Mouse (Mus musculus) limb, embryonic 14.5 days (tissue): ENCODE data around the gene Srsf2. TPM values are rescaled to one million over a fixed set of nuclear protein-coding genes. Genes with fewer than 3 reads are reported as not detected.
A peak's percentile ranks its signal among the peaks of the same experiment; 100 is the strongest.

Experiments
- ATAC-seq: fragments of 200-750 bp; cut with Nextera tagmentation; 2 replicates; pipeline ENCODE4 v1.8.0; 2017; ENCODE audit warnings: low read depth, moderate number of reproducible peaks, moderate TSS enrichment; ENCODE audit not compliant: low FRiP score
- DNase-seq: peaks from one replicate; pipeline ENCODE4 v3.0.0-alpha.2; 2015; ENCODE audit warnings: low spot score
- H3K27ac ChIP-seq: fragments of 300-500 bp; sonication (generic); replicated peaks from 2 replicates; pipeline ENCODE4 v1.5.1; 2014; ENCODE audit warnings: low read depth, mild to moderate bottlenecking, low read length, moderate library complexity, mixed read lengths
- H3K27me3 ChIP-seq: fragments of 300-500 bp; sonication (generic); 2 replicates; pipeline ENCODE4 v1.6.1; 2014; ENCODE audit warnings: low read length, mixed read lengths; ENCODE audit not compliant: control insufficient read depth, insufficient read depth
- H3K36me3 ChIP-seq: fragments of 300-500 bp; sonication (generic); 2 replicates; pipeline ENCODE4 v1.6.1; 2014; ENCODE audit warnings: mild to moderate bottlenecking, low read length, moderate library complexity, mixed read lengths; ENCODE audit not compliant: control insufficient read depth, insufficient read depth
- H3K4me1 ChIP-seq: fragments of 300-500 bp; sonication (generic); 2 replicates; pipeline ENCODE4 v1.6.1; 2014; ENCODE audit warnings: antibody characterized with exemption, low read length, mixed read lengths; ENCODE audit not compliant: control insufficient read depth, insufficient read depth
- H3K4me2 ChIP-seq: fragments of 300-500 bp; sonication (generic); replicated peaks from 2 replicates; pipeline ENCODE4 v1.6.1; 2014; ENCODE audit warnings: low read depth, mild to moderate bottlenecking, low read length, moderate library complexity; ENCODE audit not compliant: severe bottlenecking
- H3K4me3 ChIP-seq: fragments of 300-500 bp; sonication (generic); replicated peaks from 2 replicates; pipeline ENCODE4 v1.5.1; 2014; ENCODE audit warnings: low read length
- H3K9ac ChIP-seq: fragments of 300-500 bp; sonication (generic); 2 replicates; pipeline ENCODE4 v1.6.1; 2014; ENCODE audit warnings: mild to moderate bottlenecking, low read depth, low read length, moderate library complexity; ENCODE audit not compliant: severe bottlenecking
- H3K9me3 ChIP-seq: fragments of 300-500 bp; sonication (generic); 2 replicates; pipeline ENCODE4 v1.6.1; 2016; ENCODE audit warnings: low read length; ENCODE audit not compliant: control insufficient read depth
- POLR2A ChIP-seq: fragments of 200-500 bp; IDR thresholded peaks from 2 replicates; pipeline ENCODE4 v1.8.0; 2012; ENCODE audit warnings: inconsistent platforms, mild to moderate bottlenecking, moderate library complexity, borderline replicate concordance; ENCODE audit not compliant: insufficient read depth, insufficient read length; ENCODE audit errors: extremely low read depth
- WGBS: fragments of 180-500 bp; shearing (Covaris S2); extraction: QIAGEN DNeasy Blood & Tissue Kit; methylation state at CpG from one replicate; pipeline ENCODE4 v1.1.7; 2014; 5-methylcytosine and 5-hydroxymethylcytosine counted together
- polyA plus RNA-seq, 2 experiments: library from polyadenylated mRNA; depleted of rRNA in 1 of 2; stranded (reverse) in 1 of 2; unstranded in 1 of 2; fragments of >200 nt; fragmentation: Nextera tagmentation in 1 of 2; extraction: Ambion mirVana in 1 of 2; gene quantifications; 2 replicates each; pipeline versions ENCODE4 v1.2.1 to v1.2.3; 2012 to 2014

Gene Srsf2
- polyA plus RNA-seq, 2 experiments: 776 to 791 TPM

DNA sequence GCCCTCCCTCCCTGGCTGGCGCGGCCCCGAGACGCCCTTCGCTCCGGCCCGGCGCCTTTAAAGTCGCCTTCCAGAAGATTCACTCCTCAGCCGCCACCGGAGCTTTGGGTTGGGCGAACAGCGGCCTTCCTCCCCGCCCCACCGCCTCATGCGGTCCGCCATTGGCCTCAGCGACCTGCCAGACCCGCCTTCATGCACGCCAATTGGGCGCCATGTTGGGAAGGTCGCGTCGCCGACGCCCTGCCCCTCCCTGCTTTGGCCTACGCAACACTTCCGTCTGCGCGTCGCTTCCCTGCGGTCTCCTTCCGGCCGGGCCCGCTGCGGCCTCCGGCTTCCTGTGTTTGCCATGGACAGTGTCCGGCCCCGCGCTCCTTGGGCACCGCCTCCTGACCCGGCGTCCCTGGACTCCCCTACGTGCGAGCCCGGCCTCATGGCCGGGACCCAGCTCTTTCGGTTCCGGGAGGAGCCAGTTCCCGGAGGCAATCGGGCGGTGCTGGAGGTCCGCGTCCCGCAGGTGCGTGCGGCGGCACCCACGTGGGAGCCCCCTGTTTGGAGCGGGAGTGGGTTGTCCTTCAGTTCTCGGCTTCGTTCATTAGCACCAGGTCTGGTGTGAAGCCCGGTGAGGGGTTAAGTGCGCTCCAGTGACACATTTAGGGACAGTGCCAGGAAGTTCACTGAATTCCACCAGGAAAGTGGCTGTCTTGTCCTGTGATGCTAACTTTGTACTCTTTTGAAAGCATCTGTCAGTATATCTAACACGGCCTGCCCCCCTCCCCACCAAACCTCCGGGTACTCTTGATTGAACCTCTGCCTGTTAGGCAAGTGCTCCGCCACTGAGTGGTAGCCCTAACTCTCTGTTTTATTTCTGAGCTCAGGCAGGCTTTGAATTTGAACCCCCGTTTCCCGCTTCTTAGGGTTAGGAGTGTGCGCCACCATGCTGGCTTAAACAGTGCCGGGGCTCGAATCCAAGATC, 9.3 kb downstream of the Srsf2 start, which contains the start of the genes Mettl23 and Jmjd6:
TSS of gene Mettl23 (plus strand) at position 18 of the 973 bp plus-strand sequence.
TSS of gene Jmjd6 (minus strand) at position 189 of the 973 bp plus-strand sequence.
- Histone ChIP-seq H3K4me2 (peak within 1 kb of the TSS; percentile 93), H3K9ac (peak within 1 kb of the TSS; percentile 85), H3K4me3 (peak within 1 kb of the TSS; percentile 86), H3K27ac (peak within 1 kb of the TSS; percentile 97), H3K9me3 (no peaks in the 10 kb centered on the region), H3K4me1 (peaks cover 29% of the 10 kb centered on the region), H3K27me3 (no peaks in the 10 kb centered on the region), H3K36me3 (peaks cover 50% of the 10 kb centered on the region)
- WGBS: 2% methylated on average over 53 of the region's 72 CpGs
- ATAC-seq (peak; percentile 94), DNase-seq (peak; percentile 96)
- peak; percentile 36; the same call in 1 of the 2 replicates for TF ChIP-seq POLR2A

DNA sequence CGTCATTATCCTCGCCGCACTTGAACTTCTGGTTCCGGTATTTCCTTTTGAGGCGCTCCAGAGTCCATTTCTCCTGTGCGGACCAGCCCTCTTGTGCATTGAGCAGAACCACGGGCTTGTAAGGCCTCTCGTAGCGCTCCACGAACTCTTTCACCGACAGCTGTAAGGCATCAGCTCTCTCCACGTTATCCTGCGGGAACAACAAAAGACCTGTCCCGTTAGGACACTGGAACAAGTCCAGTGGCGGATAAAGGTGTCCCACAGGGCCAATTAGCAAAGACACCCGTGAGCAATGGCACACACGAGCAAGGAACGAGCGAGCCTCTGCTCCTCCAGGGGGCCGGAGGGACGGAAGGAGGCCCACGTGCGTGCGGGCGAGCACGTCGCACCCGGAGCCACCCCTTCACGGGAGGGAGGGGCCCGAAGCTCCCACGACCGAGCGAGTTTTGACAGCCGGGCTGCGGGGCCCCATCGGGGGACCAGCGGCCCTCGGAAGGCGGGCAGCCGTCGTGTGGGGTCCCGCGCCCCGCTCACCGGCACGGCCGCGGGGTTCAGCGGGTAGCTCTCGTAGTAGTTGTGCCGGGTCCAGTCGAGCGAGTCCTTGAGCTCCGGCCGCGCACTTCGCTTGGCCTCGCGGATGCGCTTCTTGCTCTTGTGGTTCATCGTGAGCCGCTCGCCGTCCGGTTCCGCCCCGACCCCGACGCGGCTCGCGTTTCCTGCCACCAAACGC, 10.2 kb downstream of the Srsf2 start:
- peak; percentile 73 for DNase-seq
- H3K27ac ChIP-seq: peak overlapping the region; percentile 97

DNA sequence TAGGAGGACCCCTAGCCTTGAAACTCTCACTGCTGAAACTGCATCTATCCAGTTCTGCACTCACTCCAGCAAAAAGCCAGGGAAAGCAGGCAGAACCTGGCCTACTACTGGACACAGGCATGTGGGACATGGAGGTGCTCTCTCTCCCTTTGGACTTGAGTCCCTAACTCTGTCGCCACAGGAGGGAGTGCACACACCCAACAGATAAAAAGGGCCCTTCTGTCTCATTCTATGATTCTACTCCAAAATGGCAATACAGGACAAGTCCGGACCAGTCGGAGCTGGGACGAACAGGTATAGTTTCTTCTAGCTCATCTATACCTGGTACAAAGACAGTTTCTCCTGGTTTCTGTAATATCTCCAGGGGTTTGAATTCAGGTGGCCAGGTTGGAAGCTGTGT, 12.1 kb downstream of the Srsf2 start:
- Histone ChIP-seq H3K36me3 (peaks cover 59% of the 10 kb centered on the region), H3K4me1 (peaks cover 29% of the 10 kb centered on the region), H3K4me3 (peak overlapping the region; percentile 86), H3K9ac (peak overlapping the region; percentile 25; the same call in 1 of the 2 replicates), H3K9me3 (no peaks in the 10 kb centered on the region), H3K27me3 (no peaks in the 10 kb centered on the region), H3K4me2 (peak overlapping the region; percentile 93), H3K27ac (no peak overlapping the region)
- no peak for TF ChIP-seq POLR2A
- ATAC-seq: no peak
- no peak for DNase-seq
- WGBS: 86% methylated on average over 4 of the region's 4 CpGs

More for the DNA sequence above, 10.2 kb downstream of the Srsf2 start:
- Histone ChIP-seq H3K9me3 (no peaks in the 10 kb centered on the region), H3K4me3 (peak overlapping the region; percentile 86), H3K36me3 (peaks cover 50% of the 10 kb centered on the region), H3K27me3 (no peaks in the 10 kb centered on the region), H3K4me1 (peaks cover 29% of the 10 kb centered on the region), H3K9ac (peak overlapping the region; percentile 85), H3K4me2 (peak overlapping the region; percentile 93)
- peak; percentile 61 for ATAC-seq
- WGBS: under 1% methylated on average over 42 of the region's 73 CpGs
- TF ChIP-seq POLR2A: no peak

DNA sequence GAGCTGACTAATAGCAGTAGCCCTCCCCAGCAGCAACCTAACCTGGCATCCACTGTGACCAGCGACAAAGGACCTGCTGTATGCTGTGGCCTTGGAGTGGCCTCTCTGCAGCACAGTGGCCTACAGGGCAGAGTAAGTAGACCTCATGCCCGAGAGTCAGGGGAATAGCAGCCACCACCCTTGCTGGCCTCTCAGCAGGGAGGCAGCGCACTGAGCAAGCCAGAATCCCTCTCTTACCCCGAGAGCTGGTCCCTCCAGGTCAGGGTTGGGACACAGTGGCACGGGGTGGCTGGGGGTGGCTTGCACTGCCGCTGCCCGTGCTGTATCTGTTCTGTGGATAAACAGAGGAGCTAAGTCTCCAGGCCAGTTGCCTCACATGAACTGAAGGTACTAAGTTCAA, 13.3 kb downstream of the Srsf2 start:
- Histone ChIP-seq H3K4me3 (no peak overlapping the region), H3K36me3 (peaks cover 66% of the 10 kb centered on the region), H3K27me3 (no peaks in the 10 kb centered on the region), H3K9me3 (no peaks in the 10 kb centered on the region), H3K9ac (peak overlapping the region; percentile 28; the same call in 1 of the 2 replicates), H3K27ac (no peak overlapping the region), H3K4me1 (peaks cover 27% of the 10 kb centered on the region), H3K4me2 (0 out of 2 replicates have a peak overlapping the region, but pooled peaks have one; percentile 10)
- ATAC-seq: no peak
- TF ChIP-seq POLR2A: no peak
- no peak for DNase-seq
- 80% methylated on average over 7 of the region's 7 CpGs for WGBS

DNA sequence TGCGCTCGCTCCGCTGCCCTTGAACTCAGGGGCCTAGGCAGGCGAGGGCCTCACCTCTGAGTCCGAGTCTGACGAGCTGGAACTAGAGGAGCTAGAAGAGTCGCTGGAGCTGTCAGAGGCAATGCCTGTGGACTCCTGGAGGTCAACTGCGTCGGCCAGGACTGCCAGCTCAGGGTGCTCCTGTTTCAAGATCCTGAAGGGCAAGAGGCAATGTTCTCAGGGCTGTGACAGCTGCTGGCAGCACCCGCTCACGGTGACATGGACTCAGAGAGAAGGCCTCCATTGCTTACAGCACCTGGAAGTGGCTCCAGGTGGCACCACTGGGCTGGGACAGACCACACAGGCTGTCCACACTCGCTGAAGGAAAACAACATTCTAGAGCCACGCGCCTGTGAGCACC, 14.0 kb downstream of the Srsf2 start:
- no peak overlapping the region for H3K9ac ChIP-seq
- H3K4me2 ChIP-seq: no peak overlapping the region
- no peaks in the 10 kb centered on the region for H3K9me3 ChIP-seq
- no peaks in the 10 kb centered on the region for H3K27me3 ChIP-seq
- no peak overlapping the region for H3K4me3 ChIP-seq
- no peak for TF ChIP-seq POLR2A
- no peak overlapping the region for H3K27ac ChIP-seq
- ATAC-seq (no peak), DNase-seq (no peak)
- H3K36me3 ChIP-seq: peaks cover 73% of the 10 kb centered on the region
- WGBS: 86% methylated on average over 14 of the region's 14 CpGs
- H3K4me1 ChIP-seq: peaks cover 22% of the 10 kb centered on the region
